Mouse (Mus musculus): ENCODE results near the gene Men1. TPM values are rescaled to one million over a fixed set of nuclear protein-coding genes. Genes with fewer than 3 reads are reported as not detected.
A peak's percentile ranks its signal among the peaks of the same experiment; 100 is the strongest.

Gene Men1
- polyA plus RNA-seq, 1 experiment from 2014 or later = 42.1 TPM

DNA sequence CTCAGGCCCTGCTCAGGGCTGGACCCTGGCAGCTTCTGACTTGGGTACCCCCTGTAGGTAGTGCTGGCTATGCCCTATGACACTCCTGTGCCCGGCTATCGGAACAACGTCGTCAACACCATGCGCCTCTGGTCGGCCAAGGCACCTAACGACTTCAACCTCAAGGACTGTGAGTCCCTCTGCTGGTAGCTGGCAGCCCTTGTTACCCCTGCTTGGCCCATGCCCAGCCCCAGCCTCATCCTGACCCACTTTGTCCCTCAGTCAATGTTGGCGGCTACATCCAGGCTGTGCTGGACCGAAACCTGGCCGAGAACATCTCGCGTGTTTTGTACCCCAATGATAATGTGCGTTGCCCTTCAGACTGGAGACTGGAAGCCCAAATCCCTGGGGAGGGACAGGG is 53.2 kb downstream of the Men1 start:
- Histone ChIP-seq H3K27ac (ENCODE audit: low read length) (no peak overlapping the region), H3K4me3 (ENCODE audit: low read depth, low read length) (no peak overlapping the region), H3K9me3 (ENCODE audit: low read length) (no peaks in the 10 kb centered on the region), H3K4me2 (replicated peaks; ENCODE audit: low read depth, low read length) (no peak overlapping the region), H3K36me3 (ENCODE audit: insufficient read depth, low read length) (no peaks in the 10 kb centered on the region), H3K27me3 (replicated peaks; ENCODE audit: insufficient read depth, low read length) (no peaks in the 10 kb centered on the region), H3K9ac (replicated peaks; ENCODE audit: low read depth) (no peak overlapping the region), H3K4me1 (ENCODE audit: insufficient read depth, low read depth, low read length) (peaks cover 17% of the 10 kb centered on the region; the same call in 1 of the 2 replicates)
- WGBS = 80% methylated on average over 13 of the region's 13 CpGs
- TF ChIP-seq CTCF (IDR thresholded peaks at IDR 0.05) = peak; percentile 33
- no peak for TF ChIP-seq EP300 (IDR thresholded peaks at IDR 0.05)
- ATAC-seq (no peak), DNase-seq (ENCODE audit: low spot score) (no peak)

GRCm38 (mm10) chr19:6389803-6390202 is 55.0 kb downstream of the Men1 start:
- Histone ChIP-seq H3K4me2 (replicated peaks; ENCODE audit: low read depth, low read length) (peak overlapping the region; percentile 44), H3K9me3 (ENCODE audit: low read length) (no peaks in the 10 kb centered on the region), H3K9ac (replicated peaks; ENCODE audit: low read depth) (no peak overlapping the region), H3K36me3 (ENCODE audit: insufficient read depth, low read length) (no peaks in the 10 kb centered on the region), H3K4me1 (ENCODE audit: insufficient read depth, low read depth, low read length) (peaks cover 7% of the 10 kb centered on the region; the same call in 1 of the 2 replicates), H3K4me3 (ENCODE audit: low read depth, low read length) (peak overlapping the region; percentile 16; the same call in 1 of the 2 replicates), H3K27ac (ENCODE audit: low read length) (no peak overlapping the region), H3K27me3 (replicated peaks; ENCODE audit: insufficient read depth, low read length) (no peaks in the 10 kb centered on the region)
- DNase-seq (ENCODE audit: low spot score) (no peak), ATAC-seq (peak; percentile 21; the same call in 1 of the 2 replicates)
- TF ChIP-seq EP300 (IDR thresholded peaks at IDR 0.05) (no peak), CTCF (IDR thresholded peaks at IDR 0.05) (no peak)
- 12% methylated on average over 16 of the region's 16 CpGs for WGBS

DNA sequence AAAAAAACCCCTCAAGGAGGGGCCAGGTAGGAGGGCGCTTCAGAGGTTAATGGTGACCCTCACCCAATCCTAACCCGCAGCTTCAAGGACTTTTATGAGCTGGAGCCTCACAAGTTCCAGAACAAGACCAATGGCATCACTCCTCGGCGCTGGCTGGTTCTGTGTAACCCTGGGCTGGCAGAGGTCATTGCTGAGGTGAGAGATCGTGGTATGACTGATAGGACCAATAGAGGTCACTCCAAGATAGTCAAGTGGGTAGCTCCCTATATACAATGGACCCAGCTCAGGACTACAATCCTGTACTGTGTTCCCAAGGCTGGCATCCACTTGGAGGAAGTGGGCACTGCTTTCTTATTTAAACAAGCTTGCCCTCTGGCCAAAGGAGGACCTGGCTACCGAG is 55.5 kb downstream of the Men1 start:
- Histone ChIP-seq H3K27me3 (replicated peaks; ENCODE audit: insufficient read depth, low read length) (no peaks in the 10 kb centered on the region), H3K27ac (ENCODE audit: low read length) (no peak overlapping the region), H3K4me3 (ENCODE audit: low read depth, low read length) (no peak overlapping the region), H3K36me3 (ENCODE audit: insufficient read depth, low read length) (no peaks in the 10 kb centered on the region), H3K9ac (replicated peaks; ENCODE audit: low read depth) (no peak overlapping the region), H3K9me3 (ENCODE audit: low read length) (no peaks in the 10 kb centered on the region), H3K4me2 (replicated peaks; ENCODE audit: low read depth, low read length) (no peak overlapping the region), H3K4me1 (ENCODE audit: insufficient read depth, low read depth, low read length) (peaks cover 7% of the 10 kb centered on the region; the same call in 1 of the 2 replicates)
- TF ChIP-seq CTCF (IDR thresholded peaks at IDR 0.05) = no peak
- TF ChIP-seq EP300 (IDR thresholded peaks at IDR 0.05) = no peak
- ATAC-seq (no peak), DNase-seq (ENCODE audit: low spot score) (no peak)
- 48% methylated on average over 6 of the region's 6 CpGs for WGBS

Small RNAs within 50 kb of the gene (microRNA-seq; reads per million reads assigned to microRNA genes)
- gene Mir6989 = not detected

Other genes starting within 250 kb of the Men1 start
- 2.8 TPM in 2 replicates for gene Cdca5, start 250.0 kb upstream of the Men1 start, polyA plus RNA-seq (2015; fragmentation: Nextera tagmentation; extraction: Ambion mirVana)
- not detected in 2 replicates for gene AC131692.1, start 240.6 kb upstream of the Men1 start, polyA plus RNA-seq (2015; fragmentation: Nextera tagmentation; extraction: Ambion mirVana)
- 0.14 TPM in 1 of 2 replicates, not detected in the other for gene Naaladl1, start 229.2 kb upstream of the Men1 start, polyA plus RNA-seq (2015; fragmentation: Nextera tagmentation; extraction: Ambion mirVana)
- gene Sac3d1, start 216.3 kb upstream of the Men1 start, polyA plus RNA-seq (2015; fragmentation: Nextera tagmentation; extraction: Ambion mirVana) = 22.3 and 24.5 TPM in 2 replicates
- gene Snx15, start 206.7 kb upstream of the Men1 start, polyA plus RNA-seq (2015; fragmentation: Nextera tagmentation; extraction: Ambion mirVana) = 29.7 and 30.8 TPM in 2 replicates
- 0.93 and 1.0 TPM in 2 replicates for gene Batf2, start 194.0 kb upstream of the Men1 start, polyA plus RNA-seq (2015; fragmentation: Nextera tagmentation; extraction: Ambion mirVana)
- gene Arl2, start 193.4 kb upstream of the Men1 start, polyA plus RNA-seq (2015; fragmentation: Nextera tagmentation; extraction: Ambion mirVana) = 64.5 and 64.6 TPM in 2 replicates
- gene Majin, start 150.6 kb upstream of the Men1 start, polyA plus RNA-seq (2015; fragmentation: Nextera tagmentation; extraction: Ambion mirVana) = 0.10 TPM in 1 of 2 replicates, not detected in the other
- gene Gpha2, start 108.6 kb upstream of the Men1 start, polyA plus RNA-seq (2015; fragmentation: Nextera tagmentation; extraction: Ambion mirVana) = 0.49 and 0.55 TPM in 2 replicates
- 20.2 and 21.6 TPM in 2 replicates for gene Ppp2r5b, start 99.1 kb upstream of the Men1 start, polyA plus RNA-seq (2015; fragmentation: Nextera tagmentation; extraction: Ambion mirVana)
- 5.1 and 5.9 TPM in 2 replicates for gene Atg2a, start 93.3 kb upstream of the Men1 start, polyA plus RNA-seq (2015; fragmentation: Nextera tagmentation; extraction: Ambion mirVana)
- 115 and 119 TPM in 2 replicates for gene Ehd1, start 58.3 kb upstream of the Men1 start, polyA plus RNA-seq (2015; fragmentation: Nextera tagmentation; extraction: Ambion mirVana)
- gene Cdc42bpg, start 28.5 kb upstream of the Men1 start, polyA plus RNA-seq (2015; fragmentation: Nextera tagmentation; extraction: Ambion mirVana) = 2.8 and 3.2 TPM in 2 replicates
- gene Map4k2, start 6.2 kb downstream of the Men1 start, polyA plus RNA-seq (2015; fragmentation: Nextera tagmentation; extraction: Ambion mirVana) = 22.5 and 25.0 TPM in 2 replicates
- 48.1 and 49.5 TPM in 2 replicates for gene Sf1, start 28.7 kb downstream of the Men1 start, polyA plus RNA-seq (2015; fragmentation: Nextera tagmentation; extraction: Ambion mirVana)
- gene Pygm, start 49.4 kb downstream of the Men1 start, polyA plus RNA-seq (2015; fragmentation: Nextera tagmentation; extraction: Ambion mirVana) = 20.5 and 32.1 TPM in 2 replicates
- gene Rasgrp2, start 64.4 kb downstream of the Men1 start, polyA plus RNA-seq (2015; fragmentation: Nextera tagmentation; extraction: Ambion mirVana) = 99.2 and 128 TPM in 2 replicates
- gene Nrxn2, start 83.8 kb downstream of the Men1 start, polyA plus RNA-seq (2015; fragmentation: Nextera tagmentation; extraction: Ambion mirVana) = 3.8 and 4.7 TPM in 2 replicates
- gene Slc22a12, start 208.1 kb downstream of the Men1 start, polyA plus RNA-seq (2015; fragmentation: Nextera tagmentation; extraction: Ambion mirVana) = 0.20 TPM in 1 of 2 replicates, not detected in the other

Data from lung, postnatal 0 days (tissue).